Mouse (Mus musculus) embryonic facial prominence, embryonic 15.5 days (tissue): ENCODE measurements around the gene Gm21488. TPM values are rescaled to one million over a fixed set of nuclear protein-coding genes. Genes with fewer than 3 reads are reported as not detected.
"Not testable (repeated sequence)": the region's sequence is repeated elsewhere in the genome, so short reads cannot be mapped to it uniquely, and the experiment has no call there.

ENCODE experiments used
- ATAC-seq: fragments of 200-750 bp; cut with Nextera tagmentation; 2 replicates; pipeline ENCODE4 v1.8.0; 2017; ENCODE audit warnings: low read depth, moderate TSS enrichment; ENCODE audit not compliant: insufficient number of reproducible peaks, low FRiP score, low TSS enrichment
- H3K27ac ChIP-seq: fragments of 300-500 bp; sonication (generic); replicated peaks from 2 replicates; pipeline ENCODE4 v1.5.1; 2015; ENCODE audit warnings: mild to moderate bottlenecking, inconsistent platforms
- H3K27me3 ChIP-seq: fragments of 300-500 bp; sonication (generic); 2 replicates; pipeline ENCODE4 v1.6.1; 2015; ENCODE audit warnings: inconsistent platforms
- H3K36me3 ChIP-seq: fragments of 300-500 bp; sonication (generic); 2 replicates; pipeline ENCODE4 v1.6.1; 2015; ENCODE audit warnings: mild to moderate bottlenecking, inconsistent platforms
- H3K4me1 ChIP-seq: fragments of 300-500 bp; sonication (generic); 2 replicates; pipeline ENCODE4 v1.6.1; 2015; ENCODE audit warnings: inconsistent platforms
- H3K4me2 ChIP-seq: fragments of 300-500 bp; sonication (generic); replicated peaks from 2 replicates; pipeline ENCODE4 v1.6.1; 2015; ENCODE audit warnings: mild to moderate bottlenecking, inconsistent platforms
- H3K4me3 ChIP-seq: fragments of 300-500 bp; sonication (generic); replicated peaks from 2 replicates; pipeline ENCODE4 v1.5.1; 2015; ENCODE audit warnings: mild to moderate bottlenecking, inconsistent platforms
- H3K9ac ChIP-seq: fragments of 300-500 bp; sonication (generic); 2 replicates; pipeline ENCODE4 v1.6.1; 2015; ENCODE audit warnings: inconsistent platforms
- H3K9me3 ChIP-seq: fragments of 300-500 bp; sonication (generic); replicated peaks from 2 replicates; pipeline ENCODE4 v1.6.1; 2016; ENCODE audit warnings: inconsistent platforms
- WGBS: fragments of 180-500 bp; shearing (Covaris S2); methylation state at CpG from one replicate; pipeline ENCODE4 v1.1.7; 2015; 5-methylcytosine and 5-hydroxymethylcytosine counted together
- polyA plus RNA-seq: library from polyadenylated mRNA; unstranded; fragments of >200 nt; fragmentation: Nextera tagmentation; extraction: Ambion mirVana; gene quantifications from 2 replicates; pipeline ENCODE4 v1.2.1, GENCODE M21; 2015

Gene Gm21488
- polyA plus RNA-seq, result not detected in 2 replicates

DNA sequence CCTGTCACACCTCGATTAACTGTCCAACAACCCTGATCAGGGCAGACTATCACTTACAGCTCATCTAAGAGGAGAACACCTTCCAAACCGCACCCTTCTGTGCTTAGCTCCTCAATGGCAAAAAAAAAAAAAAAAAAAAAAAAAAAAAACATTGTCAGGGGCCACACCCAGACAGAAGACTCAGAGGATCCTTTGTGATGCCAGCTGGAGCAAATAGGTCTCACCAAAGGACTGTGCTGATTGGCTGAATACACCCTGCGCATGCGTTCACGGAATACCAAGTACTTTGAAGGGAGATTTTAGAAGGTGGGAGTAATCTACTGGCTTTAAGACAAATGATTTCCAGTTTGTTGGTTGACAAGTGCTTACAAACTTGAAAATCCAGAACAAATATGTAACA, at the start of gene Gm21488:
TSS of gene Gm21488 (minus strand) at position 101 of the 400 bp plus-strand sequence.
- H3K27ac ChIP-seq, H3K4me2 ChIP-seq, H3K27me3 ChIP-seq, H3K4me1 ChIP-seq, H3K9me3 ChIP-seq, ATAC-seq, H3K9ac ChIP-seq, H3K4me3 ChIP-seq, H3K36me3 ChIP-seq: not testable (repeated sequence)
- no CpG with 5 or more reads among the region's 5 CpGs for WGBS
